Mouse (Mus musculus) C3H10T1/2 (cell line): ENCODE results near the gene Srrm4. TPM values are rescaled to one million over a fixed set of nuclear protein-coding genes. Genes with fewer than 3 reads are reported as not detected.

Source experiments
- polyA plus RNA-seq, 2 experiments: library from polyadenylated mRNA; unstranded; fragments of >200 nt; fragmentation: generic; extraction: Trizol; gene quantifications; one replicate each; pipeline ENCODE4 v1.2.1; 2012; ENCODE audit warnings: missing spikeins in 2 of 2

The Srrm4 gene
- polyA plus RNA-seq = under 1 TPM; 0.08 to 0.32 TPM

GRCm38 (mm10) chr5:116591346-116592048 is at the start of gene Srrm4:
Gene Srrm4 (minus strand): TSS chr5:116591817.

GRCm38 (mm10) chr5:116422699-116423201 is 168.9 kb downstream of the Srrm4 start, which contains the start of gene Hspb8:
Gene Hspb8 (minus strand): TSS chr5:116422864.

Other genes with a start within 250 kb of the Srrm4 start
- gene Hspb8, start 169.0 kb downstream of the Srrm4 start, polyA plus RNA-seq = 10 to 100 TPM; 61.7 to 63.7 TPM